Mouse (Mus musculus): ENCODE measurements around the gene Vps33b.
A peak's percentile ranks its signal among the peaks of the same experiment; 100 is the strongest.

The Vps33b gene

DNA sequence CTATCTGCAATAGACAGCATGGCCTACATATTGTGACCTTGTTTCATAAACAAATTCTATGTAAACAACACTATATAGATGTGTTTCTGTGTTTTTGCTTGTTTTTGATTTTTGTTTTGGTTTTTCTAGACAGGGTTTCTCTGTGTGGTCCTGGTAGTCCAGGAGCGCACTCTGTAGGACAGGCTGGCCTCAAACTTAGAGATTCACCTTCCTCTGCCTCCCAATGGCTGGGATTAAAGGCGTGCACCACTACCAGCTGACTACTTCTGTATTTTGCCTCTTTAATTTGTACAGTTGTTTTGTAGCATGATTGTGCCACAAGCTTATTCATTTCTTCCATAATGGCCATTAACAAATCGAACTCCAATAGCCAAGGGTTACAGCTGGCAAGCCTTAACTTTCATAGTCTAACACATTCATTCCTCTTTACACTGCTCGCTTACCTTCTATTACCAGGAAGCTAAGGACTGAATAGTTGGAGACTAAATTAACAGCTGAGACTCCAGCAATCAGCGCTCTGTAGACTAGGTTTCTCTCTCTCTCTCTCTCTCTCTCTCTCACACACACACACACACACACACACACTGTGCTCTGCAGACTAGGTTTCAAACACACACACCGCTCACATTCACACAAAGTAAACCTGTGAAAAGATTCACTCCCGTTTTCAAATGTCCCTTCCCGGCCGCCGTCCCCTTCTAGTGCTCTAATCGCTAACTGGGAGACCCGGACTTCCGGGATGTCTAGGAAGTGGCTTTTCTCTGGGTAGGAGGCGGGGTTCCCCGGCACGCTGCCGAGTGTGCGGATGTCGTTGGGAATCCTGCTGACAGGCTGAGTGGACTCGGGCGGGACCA, at the start of gene Vps33b:
TSS of gene Vps33b (plus strand) at position 753 of the 854 bp plus-strand sequence.
- peak; percentile 98 to 99 for DNase-seq (ENCODE audit: low spot score in 2 of 2)

DNA sequence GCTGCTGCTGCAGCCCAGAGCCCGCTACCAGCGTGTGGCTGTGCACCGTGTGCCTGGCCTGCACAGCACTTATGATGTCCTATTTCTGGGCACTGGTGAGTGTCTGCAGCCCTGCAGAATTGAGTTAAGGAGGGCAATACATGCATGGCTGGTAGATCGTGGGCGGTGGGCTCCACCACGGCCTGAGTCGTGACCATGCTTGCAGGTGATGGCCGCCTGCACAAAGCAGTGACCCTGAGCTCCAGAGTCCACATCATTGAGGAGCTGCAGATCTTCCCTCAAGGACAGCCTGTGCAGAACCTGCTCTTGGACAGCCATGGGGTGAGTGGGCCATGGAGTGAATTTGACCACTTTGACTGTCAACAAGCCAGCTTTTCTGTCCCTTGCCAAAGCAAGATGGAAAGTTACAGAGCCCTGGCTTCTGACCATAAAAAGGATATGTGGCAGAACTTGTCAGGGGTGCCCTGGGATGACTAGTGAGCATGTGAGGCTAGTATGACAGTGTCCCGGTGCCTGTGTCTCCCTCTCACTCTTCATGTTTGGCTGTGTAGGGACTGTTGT, 49.1 kb upstream of the Vps33b start:
- DNase-seq (ENCODE audit: low spot score in 2 of 2): no peak

DNA sequence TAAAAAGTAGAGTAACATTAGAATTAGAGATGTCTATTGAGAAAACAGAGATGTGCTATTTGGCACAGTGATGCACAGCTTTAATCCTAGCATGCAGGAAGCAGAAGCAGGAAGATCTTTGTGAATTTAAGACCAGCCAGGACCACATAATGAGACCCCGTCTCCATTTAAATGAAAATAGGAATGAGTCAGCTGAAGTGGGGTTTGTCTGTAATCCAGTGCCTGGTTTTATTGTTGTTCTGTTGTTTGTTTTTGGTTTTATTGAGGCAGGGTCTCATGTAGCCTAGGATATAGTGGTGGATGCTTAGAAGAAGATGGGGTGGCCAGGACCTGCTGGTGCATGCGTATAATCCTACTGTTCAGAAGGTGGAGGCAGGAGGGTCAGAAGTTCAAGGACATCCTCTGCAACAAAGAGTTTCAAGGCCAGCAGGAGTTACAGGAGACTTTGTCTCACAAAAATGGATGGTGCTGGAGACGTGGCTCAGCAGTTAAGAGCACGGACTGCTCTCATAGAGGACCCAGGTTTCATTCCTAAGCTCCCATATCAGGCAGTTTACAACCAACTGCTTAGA, 48.2 kb upstream of the Vps33b start:
- no peak for DNase-seq (ENCODE audit: low spot score in 2 of 2)

DNA sequence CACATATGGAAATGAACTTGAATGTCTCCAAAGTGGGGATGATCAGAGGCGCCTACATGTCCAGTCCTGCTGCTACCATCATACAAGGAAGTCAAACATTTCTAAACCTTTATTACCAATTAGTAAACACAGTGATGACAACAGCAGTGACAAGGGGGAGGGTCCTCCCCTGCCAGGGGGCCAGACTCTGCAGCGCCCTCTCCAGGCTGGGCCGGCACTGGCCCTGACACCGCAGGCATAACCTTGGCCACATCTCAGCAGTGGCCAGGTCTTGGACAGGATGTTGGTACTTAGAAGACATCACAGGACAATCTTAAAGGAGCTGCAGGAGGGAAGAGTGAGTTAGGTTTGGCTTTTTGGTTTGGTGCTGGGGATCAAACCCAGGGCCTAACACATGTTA, 42.4 kb upstream of the Vps33b start:
- DNase-seq (ENCODE audit: low spot score in 2 of 2): no peak

DNA sequence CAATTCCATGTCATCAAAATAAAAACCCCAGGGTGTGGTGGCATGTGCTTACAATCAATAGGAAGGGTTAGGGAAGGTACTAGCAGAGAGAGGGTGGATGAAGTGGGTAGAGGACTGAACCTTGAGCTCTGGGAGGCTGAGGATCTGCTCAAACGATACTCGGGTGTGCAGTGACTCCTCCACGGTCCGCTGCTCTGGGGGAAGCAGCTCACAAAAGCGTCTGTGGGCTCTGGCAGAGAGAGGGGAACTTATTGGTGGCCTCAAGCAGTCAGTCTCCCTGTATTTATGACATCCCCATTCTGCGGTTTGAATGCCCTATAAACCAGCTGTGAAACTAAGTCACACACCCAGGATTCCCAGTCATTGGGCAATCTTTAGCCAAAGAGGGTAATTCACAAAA, 39.3 kb upstream of the Vps33b start:
- DNase-seq (ENCODE audit: low spot score in 2 of 2): no peak

DNA sequence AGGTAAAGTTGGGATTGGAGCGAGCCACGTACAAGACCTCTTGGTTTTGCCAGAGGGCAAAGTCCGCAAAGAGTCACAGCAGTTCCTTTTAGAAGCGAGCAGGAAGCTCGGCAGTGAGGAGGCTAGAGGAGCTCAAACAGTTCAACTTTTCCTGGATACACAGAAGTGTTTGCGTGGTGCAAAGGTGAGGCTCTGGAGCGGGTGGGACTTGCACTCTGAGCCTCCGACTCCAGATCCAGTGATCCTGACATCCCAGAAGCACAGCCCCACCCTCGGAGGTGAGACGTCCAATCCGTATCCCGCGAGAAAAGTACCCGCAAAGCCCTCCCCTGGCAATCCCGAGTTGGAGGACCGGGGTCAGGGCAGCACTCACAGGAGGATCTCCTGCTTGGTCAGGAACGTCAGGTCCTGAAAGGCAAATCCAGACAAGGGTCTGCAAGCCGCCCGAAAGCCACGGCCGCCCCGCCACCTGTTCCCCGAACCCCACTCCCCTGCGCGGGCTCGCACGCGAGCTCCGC, 37.4 kb upstream of the Vps33b start:
- DNase-seq (ENCODE audit: low spot score in 2 of 2): peak in 1 of 2 experiments; percentile 18

DNA sequence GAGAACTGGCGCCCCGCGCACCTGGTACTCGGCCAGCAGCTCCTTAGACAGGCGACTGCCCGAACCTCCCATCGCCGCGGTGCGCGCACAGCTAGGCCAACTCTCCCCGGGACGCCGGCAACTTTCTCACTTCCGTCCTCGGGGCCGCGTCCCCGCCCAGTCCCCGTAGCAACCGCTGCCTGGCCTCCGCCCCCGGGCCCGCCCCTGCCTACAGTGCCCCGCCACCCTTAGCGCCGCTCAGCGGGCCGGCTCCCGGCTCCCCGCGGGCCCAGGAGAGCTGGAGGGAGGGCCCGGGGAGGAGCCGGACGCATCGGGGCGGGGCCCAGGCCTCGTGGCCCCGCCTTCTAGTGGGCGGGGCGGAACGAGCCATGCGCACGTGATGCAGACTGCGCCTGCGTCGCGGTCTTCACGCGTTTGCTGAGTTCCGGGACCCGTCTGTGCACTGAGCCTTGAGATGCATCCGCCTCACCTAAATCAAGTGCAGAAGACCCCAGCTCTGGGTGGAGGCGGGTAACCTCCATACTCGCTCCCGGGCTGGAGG, 36.9 kb upstream of the Vps33b start, which contains the start of the genes Cib1 and Gdpgp1:
TSS of gene Cib1 (minus strand) at position 325 of the 541 bp plus-strand sequence.
TSS of gene Gdpgp1 (plus strand) at position 377 of the 541 bp plus-strand sequence.
- peak; percentile 90 to 94 for DNase-seq (ENCODE audit: low spot score in 2 of 2)

DNA sequence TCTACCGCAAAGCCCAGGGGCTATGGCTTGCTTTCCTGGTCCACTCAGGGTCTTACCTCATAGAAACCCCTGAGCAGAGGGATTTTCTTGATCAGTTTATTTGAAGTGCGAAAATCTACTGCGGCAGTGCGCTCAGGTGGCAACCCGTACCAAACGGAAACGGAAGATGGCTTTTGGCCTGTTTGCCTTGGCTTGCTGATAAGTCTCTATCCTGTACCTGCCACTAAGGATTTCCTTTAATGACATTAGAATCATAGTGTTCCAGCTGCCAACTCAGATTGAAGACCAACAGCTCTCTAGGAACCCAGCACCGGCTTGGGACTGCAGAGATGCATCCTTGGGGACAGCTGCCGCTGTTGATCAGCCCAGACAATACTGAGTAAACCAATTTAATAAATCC, 35.6 kb upstream of the Vps33b start:
- no peak for DNase-seq (ENCODE audit: low spot score in 2 of 2)

DNA sequence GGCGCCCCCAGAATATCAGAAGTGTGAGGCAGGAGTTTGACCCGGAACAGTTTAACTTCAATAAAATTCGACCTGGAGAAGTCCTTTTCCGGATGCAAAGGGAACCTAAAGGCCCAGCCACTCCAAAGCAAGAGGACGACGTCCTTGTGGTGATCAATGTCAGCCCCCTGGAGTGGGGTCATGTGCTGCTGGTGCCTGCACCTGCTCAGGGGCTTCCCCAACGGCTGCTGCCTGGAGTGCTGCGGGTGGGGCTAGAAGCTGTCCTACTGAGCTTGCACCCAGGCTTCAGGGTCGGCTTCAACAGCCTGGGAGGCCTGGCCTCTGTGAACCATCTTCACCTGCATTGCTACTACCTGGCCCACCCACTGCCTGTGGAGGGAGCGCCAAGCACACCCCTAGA, 30.9 kb upstream of the Vps33b start:
- no peak for DNase-seq (ENCODE audit: low spot score in 2 of 2)

DNA sequence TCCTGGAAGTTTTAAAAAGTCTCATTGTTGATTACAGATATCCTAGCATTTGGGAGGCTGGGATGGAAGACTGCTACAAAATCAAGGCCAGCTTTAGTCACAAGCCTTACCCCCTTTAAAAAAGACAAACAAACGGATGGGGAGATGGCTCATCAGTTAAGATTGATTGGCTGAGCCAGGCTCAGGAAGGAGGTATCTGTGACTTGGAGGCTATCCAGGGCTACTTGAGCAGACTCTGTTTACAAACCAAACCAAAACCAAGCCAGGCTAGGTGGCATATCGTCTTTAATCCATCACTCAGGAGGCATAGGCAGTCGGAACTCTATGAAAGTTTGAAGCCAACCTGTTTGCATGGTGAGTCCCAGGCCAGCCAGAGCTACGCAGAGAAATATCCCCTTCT, 27.8 kb upstream of the Vps33b start:
- DNase-seq (ENCODE audit: low spot score in 2 of 2): no peak

DNA sequence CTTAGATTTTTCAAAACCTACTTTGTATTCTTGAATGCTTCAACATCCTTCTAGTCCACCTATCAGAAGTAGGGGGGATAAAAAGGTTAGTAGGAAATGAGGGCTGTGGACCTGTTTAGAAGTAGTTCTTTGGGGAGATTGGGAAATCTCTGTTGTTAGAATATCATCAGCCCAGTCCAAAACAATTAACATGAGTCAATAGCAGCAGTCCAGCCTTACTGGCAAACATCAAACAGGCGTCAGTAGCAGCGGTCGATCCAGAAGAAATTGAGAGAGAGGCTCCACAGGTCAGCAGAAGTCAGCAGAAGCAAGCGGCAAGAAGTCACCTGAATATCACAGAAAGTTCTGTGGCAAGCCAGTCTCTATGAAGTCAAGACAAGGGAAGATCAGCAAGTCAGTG, 24.6 kb upstream of the Vps33b start:
- DNase-seq (ENCODE audit: low spot score in 2 of 2): no peak

DNA sequence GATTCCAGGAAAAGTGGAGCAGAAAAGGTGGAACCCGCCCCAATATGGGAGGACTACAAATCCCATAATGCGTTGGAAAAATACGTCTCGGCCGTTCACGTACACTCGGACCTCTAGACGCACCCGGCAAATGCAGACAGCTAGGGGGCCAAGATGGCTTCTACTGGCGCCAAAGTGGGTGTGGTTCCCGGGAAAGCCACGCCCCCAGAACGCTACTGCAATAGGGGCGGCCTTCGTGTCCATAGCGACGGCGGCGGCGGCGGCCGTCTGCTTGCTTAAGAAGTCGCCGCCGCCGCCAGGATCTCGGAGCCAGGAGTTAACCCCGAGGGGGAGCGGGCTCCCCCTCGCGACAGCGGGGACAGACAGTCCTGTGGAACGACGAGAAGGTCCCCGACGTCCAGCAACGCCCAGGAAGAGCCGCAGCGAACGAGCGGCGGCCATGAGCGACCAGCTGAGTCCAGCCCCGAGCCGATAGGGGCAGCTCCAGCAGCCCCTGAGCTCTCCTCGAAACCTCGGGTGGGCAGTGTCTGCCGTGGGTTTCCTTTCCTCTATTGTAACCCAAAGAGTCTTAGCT, 23.2 kb upstream of the Vps33b start, which contains the start of gene Ttll13:
TSS of gene Ttll13 (plus strand) at position 229 of the 574 bp plus-strand sequence.
- peak; percentile 93 to 97 for DNase-seq (ENCODE audit: low spot score in 2 of 2)

DNA sequence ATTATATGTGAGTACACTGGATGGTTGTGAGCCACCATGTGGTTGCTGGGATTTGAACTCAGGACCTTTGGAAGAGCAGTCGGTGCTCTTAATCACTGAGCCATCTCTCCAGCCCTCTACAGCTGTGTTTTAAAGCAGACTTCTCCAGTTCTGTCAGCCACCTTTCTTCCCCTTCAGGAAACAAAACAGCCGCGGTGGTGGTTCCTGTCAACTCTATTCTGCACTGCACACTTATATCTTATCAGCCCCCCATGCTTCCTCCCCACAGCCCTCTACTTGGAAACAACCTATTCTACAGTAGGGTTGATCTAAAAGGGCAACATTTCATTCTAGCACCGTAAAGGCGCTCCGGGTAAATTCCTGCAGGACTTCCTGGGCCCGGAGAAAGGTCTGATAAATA, 22.6 kb upstream of the Vps33b start:
- DNase-seq (ENCODE audit: low spot score in 2 of 2): no peak

DNA sequence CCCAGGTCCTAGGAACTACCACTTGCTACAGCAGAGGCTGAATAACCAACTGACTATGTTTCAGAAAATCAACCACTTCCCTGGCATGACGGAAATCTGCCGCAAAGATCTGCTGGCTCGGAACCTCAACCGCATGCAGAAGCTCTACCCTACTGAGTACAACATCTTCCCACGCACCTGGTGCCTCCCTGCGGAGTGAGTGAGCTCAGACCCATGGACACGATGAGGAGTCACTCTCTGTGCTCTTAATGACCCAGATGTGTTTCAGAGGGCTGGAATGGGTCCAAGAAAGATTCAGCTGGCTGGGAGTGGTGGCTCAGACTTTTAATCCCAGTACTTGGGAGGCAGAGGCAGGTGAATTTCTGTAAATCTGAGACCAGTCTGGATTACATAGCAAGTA, 17.0 kb upstream of the Vps33b start:
- no peak for DNase-seq (ENCODE audit: low spot score in 2 of 2)

DNA sequence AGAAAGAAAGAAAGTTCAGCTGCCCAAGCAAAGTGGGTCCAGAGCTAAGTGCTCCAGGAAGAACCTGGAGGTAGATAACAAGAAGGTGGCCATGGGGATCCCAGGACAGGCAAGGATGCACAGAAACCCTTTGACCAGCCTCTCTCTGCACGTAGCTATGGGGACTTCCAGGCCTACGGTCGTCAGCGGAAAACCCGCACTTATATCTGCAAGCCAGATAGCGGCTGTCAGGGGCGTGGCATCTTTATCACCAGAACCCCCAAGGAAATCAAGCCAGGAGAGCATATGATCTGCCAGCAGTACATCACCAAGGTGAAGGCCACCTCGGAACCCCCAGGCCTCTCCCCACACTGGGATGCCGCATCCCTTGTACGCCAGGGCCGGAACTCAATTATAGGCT, 16.6 kb upstream of the Vps33b start:
- DNase-seq (ENCODE audit: low spot score in 2 of 2): no peak

DNA sequence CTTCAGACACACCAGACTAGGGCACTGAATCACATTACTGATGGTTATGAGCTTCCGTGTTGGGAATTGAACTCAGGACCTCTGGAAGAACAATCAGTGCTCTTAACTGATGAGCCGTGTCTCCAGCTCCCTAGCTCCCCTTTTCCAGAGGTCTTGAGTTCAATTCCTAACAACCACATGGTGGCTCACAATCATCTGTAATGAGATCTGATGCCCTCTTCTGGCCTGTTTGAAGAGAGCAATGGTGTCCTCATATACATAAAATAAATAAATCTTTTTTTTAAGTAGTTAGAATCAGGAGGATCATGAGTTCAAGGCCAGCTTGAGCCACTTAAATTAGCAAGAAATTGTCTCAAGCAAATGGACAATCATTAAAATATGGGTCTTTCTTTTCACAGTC, 13.5 kb upstream of the Vps33b start:
- no peak for DNase-seq (ENCODE audit: low spot score in 2 of 2)

DNA sequence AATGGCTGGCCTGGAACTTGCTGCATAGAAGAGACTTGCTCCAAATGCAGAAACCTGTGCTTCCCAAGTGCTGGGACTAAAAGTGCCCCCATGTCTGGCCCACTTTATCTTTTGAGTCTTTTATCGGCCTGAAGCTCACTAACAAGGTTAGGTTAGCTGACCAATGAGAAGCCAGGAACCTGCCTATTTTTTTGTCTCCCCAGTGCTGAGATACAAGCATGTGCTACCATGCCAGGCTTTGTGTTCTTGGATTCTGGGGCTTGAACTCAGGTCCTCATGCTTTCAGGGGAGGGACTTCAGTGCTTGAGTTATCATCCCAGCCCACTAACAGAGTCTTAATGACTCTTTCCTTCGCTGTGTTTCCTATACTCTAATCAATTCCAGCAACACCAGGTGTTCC, 11.7 kb upstream of the Vps33b start:
- no peak for DNase-seq (ENCODE audit: low spot score in 2 of 2)

DNA sequence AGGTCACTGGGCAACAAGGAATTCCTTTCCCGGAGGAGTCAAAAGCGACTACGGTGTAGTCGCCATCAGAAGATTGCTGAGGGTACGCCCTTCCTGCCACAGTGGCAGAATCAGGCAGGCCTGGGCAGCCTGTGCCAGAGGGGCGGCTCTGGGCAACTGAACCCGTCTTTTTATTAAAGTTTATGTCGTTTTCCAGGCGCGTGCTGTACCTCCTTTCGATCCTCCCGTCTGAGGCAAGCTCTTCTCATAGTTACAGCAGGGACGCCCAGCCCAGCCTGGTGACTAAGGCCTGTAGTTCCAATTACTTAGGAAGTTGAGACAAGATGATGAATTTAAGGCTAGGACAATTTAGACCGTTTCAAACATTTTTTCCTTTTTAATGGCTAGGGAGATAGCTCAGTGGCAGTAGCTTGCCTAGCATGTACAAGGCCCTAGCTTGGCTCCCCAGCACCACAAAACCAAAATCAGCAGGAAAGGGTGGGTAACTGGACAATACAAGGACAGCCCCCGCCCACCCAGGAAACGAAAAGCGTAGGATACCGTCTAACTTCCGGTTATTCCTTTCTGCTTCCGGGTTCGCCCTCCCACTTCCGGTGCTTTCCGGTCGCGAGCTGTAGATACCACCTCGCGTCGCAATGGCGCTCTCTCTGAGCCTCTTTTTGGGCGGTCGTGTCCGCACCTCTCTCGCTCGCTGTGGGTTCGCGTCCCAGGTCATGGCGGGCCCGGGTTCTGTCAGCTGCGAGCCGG, 8.7 kb upstream of the Vps33b start, which contains the start of gene Ngrn:
TSS of gene Ngrn (plus strand) at position 591 of the 747 bp plus-strand sequence.
- peak; percentile 86 to 91 for DNase-seq (ENCODE audit: low spot score in 2 of 2)

DNA sequence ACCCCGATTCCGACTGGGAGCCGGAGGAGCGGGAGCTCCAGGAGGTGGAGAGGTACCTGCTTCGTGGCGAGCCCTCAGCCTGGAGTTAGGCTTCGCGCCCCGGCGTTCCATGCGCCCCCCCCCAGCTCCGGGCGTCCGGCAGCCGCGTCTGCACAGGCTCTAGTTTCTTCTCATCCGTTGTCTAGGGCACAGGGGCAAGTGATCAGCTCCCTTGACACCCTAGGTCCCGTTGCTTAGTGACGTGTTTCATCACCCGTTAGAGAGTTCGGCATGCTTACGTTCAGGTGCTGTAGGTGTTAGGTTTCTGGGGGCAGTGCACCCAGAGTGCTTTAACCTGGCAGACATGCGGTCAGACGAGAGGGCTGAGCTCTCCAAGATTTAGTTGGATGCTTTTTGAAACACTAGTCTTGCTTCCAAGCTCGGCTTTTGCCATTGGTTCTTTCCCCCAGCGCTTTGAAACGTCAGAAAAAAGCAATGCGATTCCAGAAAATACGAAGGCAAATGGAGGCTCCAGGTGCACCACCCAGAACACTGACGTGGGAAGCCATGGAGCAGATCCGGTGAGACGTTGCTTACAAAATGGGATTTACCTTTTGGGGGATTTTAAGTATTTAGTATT, 8.0 kb upstream of the Vps33b start:
- DNase-seq (ENCODE audit: low spot score in 2 of 2): peak; percentile 21 to 28

DNA sequence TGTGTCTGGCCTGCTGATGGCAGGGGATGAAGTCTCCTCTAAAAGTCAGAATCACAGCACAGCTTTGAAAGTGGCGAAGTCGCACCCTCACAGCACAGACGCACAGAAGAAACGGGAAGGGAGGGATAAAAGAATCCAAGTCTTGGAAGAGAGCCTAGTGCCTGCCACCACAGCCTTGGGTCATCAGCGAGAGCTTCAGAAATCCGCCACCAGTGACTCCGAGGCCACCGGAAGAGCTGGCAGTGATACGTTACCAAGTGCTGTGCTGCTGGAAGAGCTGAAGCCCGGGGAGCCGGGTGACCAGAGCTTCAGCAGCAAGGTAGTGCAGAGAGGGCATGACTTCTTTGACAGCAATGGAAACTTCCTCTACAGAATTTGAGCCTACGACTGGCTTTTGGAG, 4.8 kb upstream of the Vps33b start:
- DNase-seq (ENCODE audit: low spot score in 2 of 2): no peak

DNA sequence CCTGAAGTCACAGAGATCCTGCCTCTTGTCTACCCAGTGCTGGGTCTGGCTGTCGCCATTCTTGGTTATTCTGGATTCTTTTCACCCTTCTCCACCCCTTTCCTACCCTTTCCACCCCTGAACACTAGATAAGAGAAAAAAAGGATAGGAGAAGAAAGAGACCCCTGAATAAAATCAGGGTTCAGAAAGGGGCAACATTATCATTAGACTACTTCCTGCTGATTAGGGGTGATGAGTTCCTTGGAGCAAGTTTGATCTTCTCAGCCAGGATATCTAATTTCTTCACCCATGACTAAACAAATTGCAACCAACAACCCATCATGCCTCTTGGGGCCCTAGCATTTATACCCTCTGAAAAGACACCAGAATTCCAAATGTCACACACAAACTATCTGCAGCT, 1.7 kb upstream of the Vps33b start:
- DNase-seq (ENCODE audit: low spot score in 2 of 2): no peak

Data from right cerebral cortex, adult 2 months (tissue).